Mouse (Mus musculus) lung, embryonic 14.5 days (tissue): ENCODE measurements at regions not wholly inside any gene's neighbourhood (a gene's known extent, or its start where the extent isn't known, plus 50 kb on each side); places are given as distances from the start of the nearest gene placed in this dataset.
A peak's percentile ranks its signal among the peaks of the same experiment; 100 is the strongest.

ENCODE experiments used
- ATAC-seq: fragments of 200-750 bp; cut with Nextera tagmentation; 2 replicates; pipeline ENCODE4 v1.8.0; 2017; ENCODE audit warnings: mild to moderate bottlenecking, moderate TSS enrichment, moderate library complexity; ENCODE audit not compliant: insufficient read depth
- DNase-seq: peaks from one replicate; pipeline ENCODE4 v3.0.0-alpha.2; 2015
- H3K27ac ChIP-seq: fragments of 300-500 bp; sonication (generic); 2 replicates; pipeline ENCODE4 v1.5.1; 2014; ENCODE audit warnings: low read depth, mild to moderate bottlenecking, moderate library complexity
- H3K27me3 ChIP-seq: fragments of 300-500 bp; sonication (generic); 2 replicates; pipeline ENCODE4 v1.6.1; 2014; ENCODE audit warnings: low read length, control low read depth; ENCODE audit not compliant: insufficient read depth
- H3K36me3 ChIP-seq: fragments of 300-500 bp; sonication (generic); 2 replicates; pipeline ENCODE4 v1.6.1; 2014; ENCODE audit warnings: control low read depth; ENCODE audit not compliant: insufficient read depth
- H3K4me1 ChIP-seq: fragments of 300-500 bp; sonication (generic); 2 replicates; pipeline ENCODE4 v1.6.1; 2014; ENCODE audit warnings: antibody characterized with exemption, control low read depth; ENCODE audit not compliant: insufficient read depth
- H3K4me2 ChIP-seq: fragments of 300-500 bp; sonication (generic); 2 replicates; pipeline ENCODE4 v1.6.1; 2014; ENCODE audit warnings: mild to moderate bottlenecking
- H3K4me3 ChIP-seq: fragments of 300-500 bp; sonication (generic); 2 replicates; pipeline ENCODE4 v1.5.1; 2014; ENCODE audit warnings: low read depth, low read length
- H3K9ac ChIP-seq: fragments of 300-500 bp; sonication (generic); 2 replicates; pipeline ENCODE4 v1.6.1; 2014
- H3K9me3 ChIP-seq: fragments of 300-500 bp; sonication (generic); 2 replicates; pipeline ENCODE4 v1.6.1; 2016; ENCODE audit warnings: low read depth, low read length, control low read depth
- CTCF ChIP-seq: IDR thresholded peaks from 2 replicates; pipeline ENCODE4 v1.5.1; 2016; ENCODE audit warnings: antibody characterized with exemption, low read depth
- WGBS: fragments of 180-500 bp; shearing (Covaris S2); extraction: QIAGEN DNeasy Blood & Tissue Kit; methylation state at CpG from one replicate; pipeline ENCODE4 v1.1.7; 2014; 5-methylcytosine and 5-hydroxymethylcytosine counted together

- Histone ChIP-seq H3K4me3 (peak overlapping the region; percentile 55), H3K4me1 (peaks cover 8% of the 10 kb centered on the region), H3K36me3 (no peaks in the 10 kb centered on the region), H3K9me3 (no peaks in the 10 kb centered on the region), H3K9ac (peak overlapping the region; percentile 55; the same call in 1 of the 2 replicates), H3K27me3 (peaks cover 50% of the 10 kb centered on the region), H3K27ac (no peak overlapping the region), H3K4me2 (peak overlapping the region; percentile 94)
- no peak for TF ChIP-seq CTCF
- DNase-seq: peak; percentile 34
- WGBS: 10% methylated on average over 16 of the region's 16 CpGs
- ATAC-seq: peak; percentile 41; the same call in 1 of the 2 replicates
These were observed 60.8 kb upstream of the Btrc start for GRCm38 (mm10) chr19:45302548-45303241.

DNA sequence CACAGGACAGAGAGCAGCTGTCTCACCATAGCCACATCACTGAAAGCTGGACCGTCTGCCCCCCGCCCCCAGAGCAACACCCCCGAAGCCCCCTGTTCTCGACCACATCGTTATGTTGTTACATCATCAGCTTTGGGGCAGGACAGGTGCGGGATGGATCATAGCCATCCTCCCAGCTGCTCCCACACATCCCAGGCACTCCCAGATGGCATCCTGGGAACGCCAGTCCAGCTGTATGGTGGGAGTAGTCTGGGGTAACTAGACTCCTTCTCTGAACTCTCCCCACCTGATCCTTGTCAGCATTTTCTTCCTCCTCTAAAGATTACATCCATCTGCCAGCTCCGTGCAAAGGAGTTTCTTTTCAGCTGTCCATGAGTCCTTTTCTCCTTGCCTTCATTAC, 59.0 kb upstream of the Btrc start:
- Histone ChIP-seq H3K4me2 (no peak overlapping the region), H3K9ac (no peak overlapping the region), H3K27me3 (peaks cover 47% of the 10 kb centered on the region), H3K36me3 (no peaks in the 10 kb centered on the region), H3K9me3 (no peaks in the 10 kb centered on the region), H3K4me1 (peaks cover 8% of the 10 kb centered on the region), H3K27ac (no peak overlapping the region), H3K4me3 (no peak overlapping the region)
- DNase-seq (no peak), ATAC-seq (no peak)
- 13% methylated on average over 8 of the region's 8 CpGs for WGBS
- no peak for TF ChIP-seq CTCF

DNA sequence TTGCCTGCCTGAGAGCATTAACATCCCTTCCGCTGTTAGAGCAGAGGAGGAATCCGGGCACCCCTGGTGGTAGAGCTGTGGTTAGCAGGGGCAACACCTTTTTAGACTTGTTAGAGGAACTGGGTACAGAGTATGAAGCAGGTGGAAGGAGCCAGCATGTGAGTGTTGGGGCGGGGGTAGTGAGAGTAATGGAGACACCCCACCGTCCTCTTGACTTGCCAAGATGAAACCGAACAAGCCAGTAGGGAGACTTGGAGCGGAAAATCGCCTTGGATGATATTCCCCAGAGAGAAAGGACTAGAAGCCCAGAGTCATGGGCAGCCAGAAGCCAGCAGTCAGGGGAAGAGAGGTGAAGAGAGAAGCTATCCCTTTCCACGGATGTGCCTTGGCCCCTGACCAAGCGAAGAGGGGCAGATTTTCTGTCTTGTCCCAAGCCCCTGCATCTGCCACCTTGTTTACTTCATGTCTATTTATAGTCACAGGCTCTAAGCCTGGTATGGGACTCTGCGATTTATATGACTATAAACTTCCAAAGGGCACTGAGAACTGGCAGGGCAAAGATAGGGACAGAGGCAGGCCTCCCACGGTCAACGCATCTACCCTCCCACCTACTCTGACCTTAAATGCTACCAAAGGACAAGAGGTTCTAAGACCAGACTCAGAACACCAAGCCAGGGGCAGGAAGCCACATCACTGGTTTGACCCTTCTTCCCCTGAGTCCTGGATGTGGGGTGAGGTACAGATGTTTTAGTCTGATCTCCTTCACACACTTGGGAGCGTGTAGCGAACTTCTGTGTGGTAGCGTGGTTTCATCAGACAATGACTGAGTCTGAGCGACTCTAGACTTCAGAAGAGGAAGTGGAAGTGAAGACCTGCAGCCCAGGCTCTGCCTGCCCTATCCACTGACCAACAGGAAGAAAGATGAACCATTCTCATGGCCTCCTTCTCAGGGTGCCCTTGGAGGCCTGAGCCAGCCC, 55.9 kb upstream of the Btrc start:
- WGBS: 46% methylated on average over 16 of the region's 16 CpGs
- Histone ChIP-seq H3K9ac (no peak overlapping the region), H3K27me3 (peaks cover 26% of the 10 kb centered on the region), H3K4me2 (no peak overlapping the region), H3K27ac (no peak overlapping the region), H3K36me3 (no peaks in the 10 kb centered on the region), H3K4me1 (0 out of 2 replicates have a peak, but pooled peaks cover 4% of the 10 kb centered on the region), H3K4me3 (no peak overlapping the region), H3K9me3 (no peaks in the 10 kb centered on the region)
- TF ChIP-seq CTCF: peak; percentile 62
- peak; percentile 45 for DNase-seq
- ATAC-seq: no peak

DNA sequence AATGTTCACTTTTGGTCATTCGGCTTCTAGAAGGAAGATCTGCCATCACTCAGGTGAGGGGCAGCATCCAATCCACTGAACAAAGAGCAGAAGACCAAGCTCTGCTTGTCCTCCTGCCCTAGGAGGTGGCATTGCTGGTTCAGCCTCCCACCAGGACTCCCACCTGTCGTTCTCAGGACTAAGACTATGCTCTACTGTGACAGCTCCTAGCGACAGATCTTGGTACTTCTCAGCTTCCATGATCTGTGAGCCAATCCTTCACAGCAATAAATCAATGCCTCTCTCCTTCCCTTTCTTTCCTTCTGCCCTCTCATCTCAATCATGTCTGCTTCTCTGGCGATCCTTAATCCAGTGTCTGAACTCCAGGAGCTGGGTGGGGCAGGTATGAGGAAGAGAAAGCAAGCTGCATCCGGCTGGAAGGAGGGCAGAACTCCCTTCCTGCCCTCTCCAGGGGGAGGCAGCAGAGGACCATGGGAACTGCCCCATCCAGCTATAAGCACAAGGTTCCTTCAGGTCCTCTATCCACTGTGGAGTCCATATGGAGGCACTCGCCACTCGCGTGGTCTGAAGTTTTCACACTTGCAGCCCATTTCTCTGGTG, 54.8 kb upstream of the Btrc start:
- DNase-seq (no peak), ATAC-seq (no peak)
- Histone ChIP-seq H3K4me3 (no peak overlapping the region), H3K27me3 (peaks cover 15% of the 10 kb centered on the region), H3K36me3 (no peaks in the 10 kb centered on the region), H3K9ac (no peak overlapping the region), H3K4me2 (no peak overlapping the region), H3K4me1 (0 out of 2 replicates have a peak, but pooled peaks cover 3% of the 10 kb centered on the region), H3K27ac (no peak overlapping the region), H3K9me3 (no peaks in the 10 kb centered on the region)
- peak; percentile 38; the same call in 1 of the 2 replicates for TF ChIP-seq CTCF
- WGBS: 51% methylated on average over 8 of the region's 8 CpGs

DNA sequence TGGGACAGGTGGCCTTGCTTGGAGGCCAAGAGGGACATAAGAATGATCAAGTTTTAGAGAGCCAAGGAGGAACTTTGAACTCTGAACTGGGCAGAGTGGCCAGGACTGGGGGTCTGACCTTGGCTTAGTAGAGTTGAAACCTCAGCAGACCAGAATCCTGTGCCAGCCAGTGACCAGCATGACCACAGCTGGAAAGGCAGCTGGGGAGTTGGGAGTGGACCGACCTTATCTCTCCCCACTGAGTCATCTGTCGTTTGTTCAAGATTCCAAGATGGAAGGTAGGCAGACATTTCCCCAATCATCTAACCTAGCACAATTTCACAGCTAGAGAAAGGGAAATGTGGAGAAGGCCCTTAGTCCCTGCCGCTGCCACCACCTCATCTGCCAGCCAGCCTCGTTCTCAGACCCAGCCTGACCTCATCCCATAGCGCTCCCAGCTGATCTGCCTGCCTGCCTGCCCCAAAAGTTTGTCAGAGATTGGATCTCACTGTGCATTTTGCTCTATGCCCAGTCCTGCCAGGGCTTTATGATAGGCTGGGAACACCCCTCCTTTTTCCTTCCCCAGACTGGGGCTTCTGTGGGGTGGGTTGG, 53.1 kb upstream of the Btrc start:
- 0 out of 2 replicates have a peak, but pooled peaks cover 3% of the 10 kb centered on the region for H3K4me1 ChIP-seq
- peak overlapping the region; percentile 61 for H3K4me2 ChIP-seq
- 36% methylated on average over 5 of the region's 5 CpGs for WGBS
- H3K9me3 ChIP-seq: no peaks in the 10 kb centered on the region
- H3K27ac ChIP-seq: no peak overlapping the region
- H3K27me3 ChIP-seq: 0 out of 2 replicates have a peak, but pooled peaks cover 3% of the 10 kb centered on the region
- H3K36me3 ChIP-seq: no peaks in the 10 kb centered on the region
- DNase-seq (no peak), ATAC-seq (peak; percentile 19; the same call in 1 of the 2 replicates)
- peak overlapping the region; percentile 16; the same call in 1 of the 2 replicates for H3K9ac ChIP-seq
- H3K4me3 ChIP-seq: peak overlapping the region; percentile 20
- TF ChIP-seq CTCF: no peak

- Histone ChIP-seq H3K27me3 (0 out of 2 replicates have a peak, but pooled peaks cover 3% of the 10 kb centered on the region), H3K9me3 (no peaks in the 10 kb centered on the region), H3K36me3 (no peaks in the 10 kb centered on the region), H3K4me1 (0 out of 2 replicates have a peak, but pooled peaks cover 3% of the 10 kb centered on the region), H3K4me2 (peak overlapping the region; percentile 61), H3K9ac (peak overlapping the region; percentile 16; the same call in 1 of the 2 replicates), H3K27ac (no peak overlapping the region), H3K4me3 (peak overlapping the region; percentile 20)
- ATAC-seq (peak; percentile 85), DNase-seq (peak; percentile 82)
- no peak for TF ChIP-seq CTCF
- 9% methylated on average over 15 of the region's 15 CpGs for WGBS
These were observed 52.5 kb upstream of the Btrc start for GRCm38 (mm10) chr19:45310944-45311603.
